Mouse (Mus musculus): Measurements from ENCODE around the gene Prmt3. TPM values are rescaled to one million over a fixed set of nuclear protein-coding genes. Genes with fewer than 3 reads are reported as not detected.

Gene Prmt3
- polyA plus RNA-seq (2014; fragmentation: Illumina TruSeq; extraction: RNeasy Lipid Tissue Mini Kit (QIAGEN cat#74804)) = 65.0 TPM

GRCm38 (mm10) chr7:49778114-49778901 is at the start of gene Prmt3:
TSS of gene Prmt3 (plus strand) at chr7:49778346.

GRCm38 (mm10) chr7:49758934-49759571 is 19.1 kb upstream of the Prmt3 start, which contains the start of gene Htatip2:
TSS of gene Htatip2 (plus strand) at chr7:49759115.

Other genes starting within 250 kb of the Prmt3 start
- gene Dbx1, start 141.5 kb upstream of the Prmt3 start, polyA plus RNA-seq (2014; fragmentation: Illumina TruSeq; extraction: RNeasy Lipid Tissue Mini Kit (QIAGEN cat#74804)) = not detected
- gene Htatip2, start 19.2 kb upstream of the Prmt3 start, polyA plus RNA-seq (2014; fragmentation: Illumina TruSeq; extraction: RNeasy Lipid Tissue Mini Kit (QIAGEN cat#74804)) = 6.7 TPM
- not detected for gene Slc6a5, start 131.8 kb downstream of the Prmt3 start, polyA plus RNA-seq (2014; fragmentation: Illumina TruSeq; extraction: RNeasy Lipid Tissue Mini Kit (QIAGEN cat#74804))
- 2.2 TPM for gene Nell1, start 196.5 kb downstream of the Prmt3 start, polyA plus RNA-seq (2014; fragmentation: Illumina TruSeq; extraction: RNeasy Lipid Tissue Mini Kit (QIAGEN cat#74804))